Mouse (Mus musculus) 416B (cell line): ENCODE results near the gene Ccdc80.

Source experiments
- DNase-seq: peaks from one replicate; pipeline ENCODE4 v3.0.0; 2011; ENCODE audit warnings: low read depth

The Ccdc80 gene

GRCm38 (mm10) chr16:45093137-45093731, at the start of gene Ccdc80:
Gene Ccdc80 (plus strand): TSS chr16:45093402.
- DNase-seq = peak; percentile 44

GRCm38 (mm10) chr16:45044844-45045243, 48.4 kb upstream of the Ccdc80 start:
- peak; percentile 92 for DNase-seq

GRCm38 (mm10) chr16:45057222-45057621, 36.0 kb upstream of the Ccdc80 start:
- DNase-seq = no peak

GRCm38 (mm10) chr16:45057922-45058321, 35.3 kb upstream of the Ccdc80 start:
- DNase-seq = peak; percentile 10

GRCm38 (mm10) chr16:45061140-45061539, 32.1 kb upstream of the Ccdc80 start:
- no peak for DNase-seq

- peak; percentile 12 for DNase-seq
These were observed 22.7 kb upstream of the Ccdc80 start for GRCm38 (mm10) chr16:45070383-45071083.

- DNase-seq = no peak
These were observed 21.8 kb upstream of the Ccdc80 start for GRCm38 (mm10) chr16:45071424-45071823.

- DNase-seq = no peak
These were observed 15.6 kb upstream of the Ccdc80 start for GRCm38 (mm10) chr16:45077517-45078080.

- no peak for DNase-seq
These were observed 13.9 kb upstream of the Ccdc80 start for GRCm38 (mm10) chr16:45079322-45079721.

GRCm38 (mm10) chr16:45088842-45089241, 4.4 kb upstream of the Ccdc80 start:
- peak; percentile 70 for DNase-seq

GRCm38 (mm10) chr16:45090005-45090404, 3.2 kb upstream of the Ccdc80 start:
- peak; percentile 91 for DNase-seq

GRCm38 (mm10) chr16:45094136-45094756, 1.0 kb downstream of the Ccdc80 start:
- no peak for DNase-seq

- no peak for DNase-seq
These were observed 1.8 kb downstream of the Ccdc80 start for GRCm38 (mm10) chr16:45095030-45095429.

GRCm38 (mm10) chr16:45095561-45096482, 2.6 kb downstream of the Ccdc80 start:
- DNase-seq = no peak

- DNase-seq = no peak
These were observed 4.3 kb downstream of the Ccdc80 start for GRCm38 (mm10) chr16:45097467-45097866.

- no peak for DNase-seq
These were observed 5.1 kb downstream of the Ccdc80 start for GRCm38 (mm10) chr16:45098186-45098885.

- DNase-seq = no peak
These were observed 5.6 kb downstream of the Ccdc80 start for GRCm38 (mm10) chr16:45098886-45099210.

GRCm38 (mm10) chr16:45100892-45101291, 7.7 kb downstream of the Ccdc80 start:
- DNase-seq = no peak

GRCm38 (mm10) chr16:45104993-45105392, 11.8 kb downstream of the Ccdc80 start:
- DNase-seq = no peak

GRCm38 (mm10) chr16:45108203-45108878, 15.1 kb downstream of the Ccdc80 start:
- peak; percentile 18 for DNase-seq

- DNase-seq = peak; percentile 92
These were observed 17.3 kb downstream of the Ccdc80 start for GRCm38 (mm10) chr16:45110498-45110897.
